Mouse (Mus musculus) limb, embryonic 14.5 days (tissue): Measurements from ENCODE around the gene Kcnk3. TPM values are rescaled to one million over a fixed set of nuclear protein-coding genes. Genes with fewer than 3 reads are reported as not detected.

Experiments
- ATAC-seq: fragments of 200-750 bp; cut with Nextera tagmentation; 2 replicates; pipeline ENCODE4 v1.8.0; 2017; ENCODE audit warnings: low read depth, moderate number of reproducible peaks, moderate TSS enrichment; ENCODE audit not compliant: low FRiP score
- DNase-seq: peaks from one replicate; pipeline ENCODE4 v3.0.0-alpha.2; 2015; ENCODE audit warnings: low spot score
- H3K27ac ChIP-seq: fragments of 300-500 bp; sonication (generic); replicated peaks from 2 replicates; pipeline ENCODE4 v1.5.1; 2014; ENCODE audit warnings: low read depth, mild to moderate bottlenecking, low read length, moderate library complexity, mixed read lengths
- H3K27me3 ChIP-seq: fragments of 300-500 bp; sonication (generic); 2 replicates; pipeline ENCODE4 v1.6.1; 2014; ENCODE audit warnings: low read length, mixed read lengths; ENCODE audit not compliant: control insufficient read depth, insufficient read depth
- H3K36me3 ChIP-seq: fragments of 300-500 bp; sonication (generic); 2 replicates; pipeline ENCODE4 v1.6.1; 2014; ENCODE audit warnings: mild to moderate bottlenecking, low read length, moderate library complexity, mixed read lengths; ENCODE audit not compliant: control insufficient read depth, insufficient read depth
- H3K4me1 ChIP-seq: fragments of 300-500 bp; sonication (generic); 2 replicates; pipeline ENCODE4 v1.6.1; 2014; ENCODE audit warnings: antibody characterized with exemption, low read length, mixed read lengths; ENCODE audit not compliant: control insufficient read depth, insufficient read depth
- H3K4me2 ChIP-seq: fragments of 300-500 bp; sonication (generic); replicated peaks from 2 replicates; pipeline ENCODE4 v1.6.1; 2014; ENCODE audit warnings: low read depth, mild to moderate bottlenecking, low read length, moderate library complexity; ENCODE audit not compliant: severe bottlenecking
- H3K4me3 ChIP-seq: fragments of 300-500 bp; sonication (generic); replicated peaks from 2 replicates; pipeline ENCODE4 v1.5.1; 2014; ENCODE audit warnings: low read length
- H3K9ac ChIP-seq: fragments of 300-500 bp; sonication (generic); 2 replicates; pipeline ENCODE4 v1.6.1; 2014; ENCODE audit warnings: mild to moderate bottlenecking, low read depth, low read length, moderate library complexity; ENCODE audit not compliant: severe bottlenecking
- H3K9me3 ChIP-seq: fragments of 300-500 bp; sonication (generic); 2 replicates; pipeline ENCODE4 v1.6.1; 2016; ENCODE audit warnings: low read length; ENCODE audit not compliant: control insufficient read depth
- POLR2A ChIP-seq: fragments of 200-500 bp; IDR thresholded peaks from 2 replicates; pipeline ENCODE4 v1.8.0; 2012; ENCODE audit warnings: inconsistent platforms, mild to moderate bottlenecking, moderate library complexity, borderline replicate concordance; ENCODE audit not compliant: insufficient read depth, insufficient read length; ENCODE audit errors: extremely low read depth
- WGBS: fragments of 180-500 bp; shearing (Covaris S2); extraction: QIAGEN DNeasy Blood & Tissue Kit; methylation state at CpG from one replicate; pipeline ENCODE4 v1.1.7; 2014; 5-methylcytosine and 5-hydroxymethylcytosine counted together
- polyA plus RNA-seq, 2 experiments: library from polyadenylated mRNA; depleted of rRNA in 1 of 2; stranded (reverse) in 1 of 2; unstranded in 1 of 2; fragments of >200 nt; fragmentation: Nextera tagmentation in 1 of 2; extraction: Ambion mirVana in 1 of 2; gene quantifications; 2 replicates each; pipeline versions ENCODE4 v1.2.1 to v1.2.3; 2012 to 2014

Kcnk3 gene
- polyA plus RNA-seq, 2 experiments, result 0.53 to 0.88 TPM

DNA sequence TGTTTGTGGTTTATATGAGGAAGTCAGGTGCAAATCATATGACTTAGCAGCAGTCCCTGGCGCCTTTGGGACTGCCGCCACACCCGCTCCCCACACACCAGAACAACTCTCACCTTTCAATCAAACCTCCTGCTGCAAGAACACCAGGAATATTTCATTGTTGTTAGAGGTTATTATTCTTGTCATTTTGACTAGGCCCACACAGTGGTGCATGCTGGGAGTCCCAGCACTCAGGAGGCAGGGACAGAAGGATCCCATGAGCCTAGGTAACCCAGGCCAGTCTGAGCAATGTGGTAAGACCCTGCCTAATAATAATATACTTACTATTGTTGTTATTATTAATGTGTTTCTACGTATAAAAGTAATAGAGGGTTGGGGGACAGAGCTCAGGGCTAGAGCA is 24.6 kb downstream of the Kcnk3 start:
- ATAC-seq (no peak), DNase-seq (no peak)
- TF ChIP-seq POLR2A, result no peak
- H3K4me1 ChIP-seq, result peaks cover 9% of the 10 kb centered on the region; the same call in 1 of the 2 replicates
- H3K9ac ChIP-seq, result no peak overlapping the region
- 80% methylated on average over 4 of the region's 4 CpGs for WGBS
- H3K9me3 ChIP-seq, result no peaks in the 10 kb centered on the region
- H3K36me3 ChIP-seq, result no peaks in the 10 kb centered on the region
- H3K27me3 ChIP-seq, result no peaks in the 10 kb centered on the region
- no peak overlapping the region for H3K4me3 ChIP-seq
- H3K27ac ChIP-seq, result no peak overlapping the region
- no peak overlapping the region for H3K4me2 ChIP-seq

DNA sequence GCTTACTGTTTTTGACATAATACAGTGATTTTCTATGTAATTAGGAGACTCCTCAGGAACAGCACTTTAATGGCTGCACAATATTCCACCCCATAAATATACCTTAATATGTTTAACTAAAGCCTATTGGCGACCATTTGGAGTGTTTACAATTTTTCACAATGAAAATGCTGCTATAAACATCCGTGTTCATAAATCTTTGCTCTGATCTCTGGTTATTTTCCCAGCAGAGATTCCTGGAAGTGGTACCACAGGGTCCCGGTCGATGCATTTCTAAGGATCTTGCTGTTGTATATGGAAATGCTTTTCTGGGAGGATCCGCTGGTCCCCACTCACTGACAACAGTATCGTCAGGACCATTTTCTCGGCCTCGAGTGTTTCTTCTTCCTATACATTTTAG is 25.3 kb downstream of the Kcnk3 start:
- Histone ChIP-seq H3K9me3 (no peaks in the 10 kb centered on the region), H3K4me2 (no peak overlapping the region), H3K27me3 (no peaks in the 10 kb centered on the region), H3K9ac (no peak overlapping the region), H3K27ac (no peak overlapping the region), H3K4me3 (no peak overlapping the region), H3K36me3 (no peaks in the 10 kb centered on the region), H3K4me1 (peaks cover 9% of the 10 kb centered on the region; the same call in 1 of the 2 replicates)
- ATAC-seq (no peak), DNase-seq (no peak)
- no peak for TF ChIP-seq POLR2A
- 79% methylated on average over 8 of the region's 8 CpGs for WGBS

- no peaks in the 10 kb centered on the region for H3K27me3 ChIP-seq
- no peak for TF ChIP-seq POLR2A
- ATAC-seq (peak; percentile 79; the same call in 1 of the 2 replicates), DNase-seq (peak; percentile 76)
- 30% methylated on average over 1 of the region's 1 CpGs for WGBS
- H3K4me2 ChIP-seq, result no peak overlapping the region
- no peaks in the 10 kb centered on the region for H3K9me3 ChIP-seq
- peaks cover 9% of the 10 kb centered on the region; the same call in 1 of the 2 replicates for H3K4me1 ChIP-seq
- no peak overlapping the region for H3K4me3 ChIP-seq
- no peak overlapping the region for H3K9ac ChIP-seq
- H3K27ac ChIP-seq, result no peak overlapping the region
- H3K36me3 ChIP-seq, result no peaks in the 10 kb centered on the region
Measured at GRCm38 (mm10) chr5:30614221-30614620, 26.3 kb downstream of the Kcnk3 start.

DNA sequence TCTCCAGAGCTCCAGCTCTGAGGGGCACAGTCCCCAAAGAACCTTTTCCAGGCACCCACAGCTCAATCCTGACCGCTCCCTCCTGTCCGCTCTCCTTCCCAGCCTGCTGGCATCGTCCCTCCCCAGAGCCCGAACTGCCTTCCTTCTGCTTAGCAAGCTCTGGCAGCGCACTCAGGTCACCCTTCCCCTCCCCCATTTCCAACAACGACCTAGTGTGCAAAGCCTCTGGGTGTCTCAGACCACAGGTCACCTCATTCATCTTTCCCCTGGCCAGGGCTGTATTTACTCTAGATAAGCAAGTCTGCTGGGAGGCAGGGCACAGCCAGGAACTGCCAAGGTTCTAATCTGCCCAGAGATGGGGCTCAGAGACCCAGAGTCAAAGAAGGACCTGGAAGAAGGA is 27.4 kb downstream of the Kcnk3 start:
- Histone ChIP-seq H3K36me3 (no peaks in the 10 kb centered on the region), H3K27me3 (no peaks in the 10 kb centered on the region), H3K4me3 (no peak overlapping the region), H3K4me1 (peaks cover 9% of the 10 kb centered on the region; the same call in 1 of the 2 replicates), H3K9me3 (no peaks in the 10 kb centered on the region), H3K4me2 (no peak overlapping the region), H3K9ac (no peak overlapping the region), H3K27ac (no peak overlapping the region)
- no peak for ATAC-seq
- DNase-seq, result no peak
- TF ChIP-seq POLR2A, result no peak
- WGBS, result 39% methylated on average over 6 of the region's 6 CpGs

- no peak for ATAC-seq
- Histone ChIP-seq H3K27ac (no peak overlapping the region), H3K9ac (no peak overlapping the region), H3K4me2 (no peak overlapping the region), H3K36me3 (no peaks in the 10 kb centered on the region), H3K9me3 (no peaks in the 10 kb centered on the region), H3K4me1 (peaks cover 9% of the 10 kb centered on the region; the same call in 1 of the 2 replicates), H3K27me3 (no peaks in the 10 kb centered on the region), H3K4me3 (no peak overlapping the region)
- WGBS, result 80% methylated on average over 4 of the region's 4 CpGs
- TF ChIP-seq POLR2A, result no peak
- DNase-seq, result no peak
Measured at GRCm38 (mm10) chr5:30615819-30616218, 27.8 kb downstream of the Kcnk3 start.

DNA sequence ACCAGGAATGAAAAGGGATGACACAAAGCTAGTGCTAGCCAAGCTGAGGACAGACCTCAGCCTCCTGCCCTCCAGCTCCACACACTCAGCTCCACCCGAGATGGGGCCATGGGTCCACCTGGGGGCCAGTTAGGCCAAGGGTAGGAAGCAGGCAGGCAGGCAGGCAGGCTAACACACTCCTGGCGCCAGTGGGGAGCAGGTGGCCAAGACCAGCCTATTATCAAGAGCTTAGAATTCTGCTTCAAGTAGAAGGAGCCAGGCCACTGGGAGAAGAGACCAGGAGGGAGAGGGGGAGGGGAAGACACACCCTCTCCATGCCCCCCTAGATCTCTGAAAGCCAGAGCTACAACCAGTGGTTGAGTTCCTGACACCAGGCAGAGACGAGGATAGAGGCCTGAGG is 28.7 kb downstream of the Kcnk3 start:
- Histone ChIP-seq H3K9me3 (no peaks in the 10 kb centered on the region), H3K27ac (no peak overlapping the region), H3K4me3 (no peak overlapping the region), H3K27me3 (peaks cover under 1% of the 10 kb centered on the region; the same call in 1 of the 2 replicates), H3K4me2 (no peak overlapping the region), H3K9ac (no peak overlapping the region), H3K4me1 (peaks cover 9% of the 10 kb centered on the region), H3K36me3 (no peaks in the 10 kb centered on the region)
- TF ChIP-seq POLR2A, result no peak
- WGBS, result 35% methylated on average over 3 of the region's 3 CpGs
- no peak for DNase-seq
- no peak for ATAC-seq
